Comparison of ENCODE assay signal across 8 mouse cellular contexts in genomic region chr11:97362649-97362942, GRCm38 (mm10). TPM values are rescaled to one million over a fixed set of nuclear protein-coding genes. Genes with fewer than 3 reads are reported as not detected.
DNase-seq lines count a peak whose midpoint lies in the region; ATAC-seq lines count a peak whose summit lies in the region.

No protein-coding gene starts in this region.

- H3K27me3 ChIP-seq in heart, embryonic 15.5 days, result no peaks in the 10 kb centered on the region
- no peaks in the 10 kb centered on the region for H3K27me3 ChIP-seq in limb, embryonic 15.5 days

- H3K4me2 ChIP-seq in heart, embryonic 15.5 days, result peak overlapping the region; percentile 75
- H3K4me2 ChIP-seq in limb, embryonic 15.5 days, result peak overlapping the region; percentile 87

- 1% methylated on average over 38 of the region's 39 CpGs for WGBS in heart, embryonic 15.5 days
- WGBS in limb, embryonic 15.5 days, result under 1% methylated on average over 38 of the region's 39 CpGs

- no peaks in the 10 kb centered on the region for H3K36me3 ChIP-seq in heart, embryonic 15.5 days
- no peaks in the 10 kb centered on the region for H3K36me3 ChIP-seq in limb, embryonic 15.5 days

- H3K27ac ChIP-seq in heart, embryonic 15.5 days, result peak overlapping the region; percentile 94
- peak overlapping the region; percentile 86 for H3K27ac ChIP-seq in limb, embryonic 15.5 days

- peak; percentile 60 for DNase-seq in cerebellum, adult 11-12 months
- DNase-seq in cerebellum, adult 9-10 months, result no peak
- peak; percentile 45 to 85 for DNase-seq in spleen, postnatal 4 days (ENCODE audit: low spot score in 2 of 2)
- no peak for DNase-seq in spleen, postnatal 36 days (ENCODE audit: low spot score in 2 of 2)
- peak; percentile 72 for DNase-seq in neural tube, embryonic 10.5 days (ENCODE audit: extremely low spot score, low spot score)
- no peak for DNase-seq in left cerebral cortex, adult 8-10 months (ENCODE audit: low spot score in 2 of 2)

- peak overlapping the region; percentile 98 for H3K9ac ChIP-seq in heart, embryonic 15.5 days
- peak overlapping the region; percentile 98 for H3K9ac ChIP-seq in limb, embryonic 15.5 days

- peaks cover 36% of the 10 kb centered on the region for H3K4me1 ChIP-seq in heart, embryonic 15.5 days (replicated peaks)
- peaks cover 37% of the 10 kb centered on the region for H3K4me1 ChIP-seq in limb, embryonic 15.5 days

- no peaks in the 10 kb centered on the region for H3K9me3 ChIP-seq in heart, embryonic 15.5 days (replicated peaks)
- H3K9me3 ChIP-seq in limb, embryonic 15.5 days, result no peaks in the 10 kb centered on the region

- ATAC-seq in heart, embryonic 15.5 days (replicated peaks; ENCODE audit: insufficient number of reproducible peaks, insufficient read depth, low FRiP score, low read depth), result peak; percentile 36
- ATAC-seq in limb, embryonic 15.5 days (ENCODE audit: insufficient number of reproducible peaks, low FRiP score, low TSS enrichment, low read depth), result 0 out of 2 replicates have a peak, but pooled peaks have one; percentile 5

- peak overlapping the region; percentile 91 for H3K4me3 ChIP-seq in heart, embryonic 15.5 days
- peak overlapping the region; percentile 92 for H3K4me3 ChIP-seq in limb, embryonic 15.5 days

RNA-seq across cellular contexts. Expression of gene Socs7, which starts 0.2 kb away (rescaled TPM):
- polyA plus RNA-seq in heart, embryonic 15.5 days (2015; fragmentation: Nextera tagmentation; extraction: Ambion mirVana), result 3.0 and 3.5 TPM in 2 replicates
- polyA plus RNA-seq in limb, embryonic 15.5 days (2015; fragmentation: Nextera tagmentation; extraction: Ambion mirVana), result 3.4 and 4.4 TPM in 2 replicates
- total RNA-seq in left cerebral cortex, adult 8-10 months (2022), result 10 to 100 TPM; 70.3 to 77.2 (median 75.1) TPM

RNA-seq across cellular contexts. Expression of gene Gpr179, which starts 10.7 kb away (rescaled TPM):
- 0.05 and 0.10 TPM in 2 replicates for polyA plus RNA-seq in heart, embryonic 15.5 days (2015; fragmentation: Nextera tagmentation; extraction: Ambion mirVana)
- polyA plus RNA-seq in limb, embryonic 15.5 days (2015; fragmentation: Nextera tagmentation; extraction: Ambion mirVana), result 0.09 and 0.10 TPM in 2 replicates
- under 1 TPM; 0.20 to 0.50 (median 0.28) TPM for total RNA-seq in left cerebral cortex, adult 8-10 months (2022)

RNA-seq across cellular contexts. Expression of gene Mrpl45, which starts 47.1 kb away (rescaled TPM):
- 53.4 and 54.4 TPM in 2 replicates for polyA plus RNA-seq in heart, embryonic 15.5 days (2015; fragmentation: Nextera tagmentation; extraction: Ambion mirVana)
- 37.6 and 41.4 TPM in 2 replicates for polyA plus RNA-seq in limb, embryonic 15.5 days (2015; fragmentation: Nextera tagmentation; extraction: Ambion mirVana)
- total RNA-seq in left cerebral cortex, adult 8-10 months (2022), result 10 to 100 TPM; 22.5 to 27.2 (median 24.9) TPM

RNA-seq across cellular contexts. Expression of gene Arhgap23, which starts 52.7 kb away (rescaled TPM):
- polyA plus RNA-seq in heart, embryonic 15.5 days (2015; fragmentation: Nextera tagmentation; extraction: Ambion mirVana), result 6.0 and 7.8 TPM in 2 replicates
- 7.8 and 8.4 TPM in 2 replicates for polyA plus RNA-seq in limb, embryonic 15.5 days (2015; fragmentation: Nextera tagmentation; extraction: Ambion mirVana)
- total RNA-seq in left cerebral cortex, adult 8-10 months (2022), result 10 to 100 TPM; 72.5 to 74.5 (median 73.4) TPM

Comparison
In these comparisons a context has a peak if more than half of its experiments do, and no peak if none do; other contexts are left out.
1. DNase-seq: peak in cerebellum, adult 11-12 months (single experiment), spleen, postnatal 4 days (2 of 2) and neural tube, embryonic 10.5 days (single experiment); none in cerebellum, adult 9-10 months (single experiment), spleen, postnatal 36 days (0 of 2) and left cerebral cortex, adult 8-10 months (0 of 2).